Mouse (Mus musculus): ENCODE measurements at regions not wholly inside any gene's neighbourhood (a gene's known extent, or its start where the extent isn't known, plus 50 kb on each side); places are given as distances from the start of the nearest gene placed in this dataset.

GRCm38 (mm10) chr9:87822276-87822675 is 91.2 kb upstream of the Tbx18 start:
- TF ChIP-seq GATA1 (IDR thresholded peaks at IDR 0.05; ENCODE audit: borderline replicate concordance, low read length) (no peak), FLI1 (IDR thresholded peaks at IDR 0.05; ENCODE audit: low read length) (no peak)

All from megakaryocyte, embryonic 14.5 days (primary cell).